Mouse (Mus musculus): ENCODE results near the gene Gm21244.
"Not testable (repeated sequence)": the region's sequence is repeated elsewhere in the genome, so short reads cannot be mapped to it uniquely, and the experiment has no call there.

Gene Gm21244

DNA sequence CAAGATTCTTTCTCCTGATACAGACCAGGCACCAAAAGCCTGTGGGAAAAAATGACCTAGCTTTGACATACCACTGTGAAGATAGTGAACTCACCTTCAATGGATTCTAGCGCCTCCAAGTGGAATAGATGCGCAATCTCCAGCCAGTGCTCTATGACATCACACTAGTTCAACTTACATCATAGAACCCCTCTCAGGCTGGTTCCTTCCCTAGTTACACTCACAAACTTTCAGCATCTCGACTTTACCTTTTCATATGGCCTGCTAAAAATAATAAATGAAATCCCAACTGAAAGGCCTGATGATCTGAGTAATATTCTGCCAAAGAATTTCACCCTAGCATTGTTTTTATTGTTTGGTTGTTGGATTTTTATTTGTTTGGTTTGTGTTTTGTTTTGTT is at the start of gene Gm21244:
TSS of gene Gm21244 (minus strand) at position 101 of the 400 bp plus-strand sequence.
- DNase-seq: not testable (repeated sequence)

Measured in cerebellum, adult 9-10 months (tissue).